Mouse (Mus musculus): ENCODE measurements around the gene Jmjd1c. TPM values are rescaled to one million over a fixed set of nuclear protein-coding genes. Genes with fewer than 3 reads are reported as not detected.

Gene Jmjd1c
- polyA plus RNA-seq, 1 experiment from 2014 or later: 55.2 TPM

DNA sequence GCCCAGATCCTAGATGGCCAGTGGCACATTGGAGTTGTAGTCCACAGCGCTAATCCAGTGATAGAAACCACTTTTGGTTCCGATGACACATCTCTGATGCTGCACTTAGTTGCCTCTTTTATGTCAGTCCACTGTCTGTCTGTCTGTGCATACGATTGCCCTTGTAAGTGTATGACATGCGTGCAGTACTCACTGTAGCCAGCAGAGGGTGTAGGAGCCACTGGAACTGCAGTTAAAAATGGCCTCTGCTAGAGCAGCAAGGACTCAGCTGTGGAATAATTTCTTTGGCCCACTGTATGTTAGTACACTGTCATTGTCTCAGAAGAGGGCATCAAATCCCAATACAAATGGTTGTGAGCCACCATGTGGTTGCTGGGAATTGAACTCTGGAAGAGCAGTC, 151.2 kb downstream of the Jmjd1c start:
- Histone ChIP-seq H3K27me3 (replicated peaks; ENCODE audit: control insufficient read depth, insufficient read depth, low read length) (no peaks in the 10 kb centered on the region), H3K4me1 (replicated peaks; ENCODE audit: control insufficient read depth, insufficient read depth, low read length) (no peaks in the 10 kb centered on the region), H3K9me3 (ENCODE audit: control insufficient read depth, low read length) (no peaks in the 10 kb centered on the region), H3K4me2 (ENCODE audit: low read length) (no peak overlapping the region), H3K36me3 (ENCODE audit: control insufficient read depth, insufficient read depth) (peaks cover 19% of the 10 kb centered on the region), H3K4me3 (replicated peaks; ENCODE audit: low read length) (no peak overlapping the region), H3K9ac (replicated peaks; ENCODE audit: low read depth, low read length) (no peak overlapping the region), H3K27ac (ENCODE audit: low read length) (no peak overlapping the region)
- 90% methylated on average over 4 of the region's 4 CpGs for WGBS
- no peak for ATAC-seq

DNA sequence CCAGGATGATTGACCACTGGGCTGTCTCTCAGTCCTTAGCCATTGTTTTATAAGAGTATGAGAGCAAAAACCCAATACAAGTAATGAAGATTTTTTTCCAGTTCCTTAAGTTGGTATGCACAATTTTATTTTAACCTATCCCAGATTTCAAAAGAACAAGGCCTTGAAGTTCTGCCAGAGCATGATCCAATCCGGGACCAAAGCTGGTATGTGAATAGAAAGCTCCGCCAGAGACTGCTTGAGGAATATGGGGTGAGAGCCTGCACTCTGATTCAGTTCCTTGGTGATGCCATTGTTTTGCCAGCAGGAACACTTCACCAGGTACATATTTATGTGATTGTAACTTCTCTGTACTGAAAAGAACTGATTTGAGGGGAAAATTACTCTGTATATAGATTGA, 153.6 kb downstream of the Jmjd1c start:
- WGBS: 72% methylated on average over 2 of the region's 2 CpGs
- H3K27me3 ChIP-seq (replicated peaks; ENCODE audit: control insufficient read depth, insufficient read depth, low read length): no peaks in the 10 kb centered on the region
- no peak overlapping the region for H3K4me3 ChIP-seq (replicated peaks; ENCODE audit: low read length)
- no peak overlapping the region for H3K4me2 ChIP-seq (ENCODE audit: low read length)
- H3K27ac ChIP-seq (ENCODE audit: low read length): no peak overlapping the region
- H3K36me3 ChIP-seq (ENCODE audit: control insufficient read depth, insufficient read depth): peaks cover 19% of the 10 kb centered on the region
- no peak for ATAC-seq
- no peaks in the 10 kb centered on the region for H3K9me3 ChIP-seq (ENCODE audit: control insufficient read depth, low read length)
- H3K4me1 ChIP-seq (replicated peaks; ENCODE audit: control insufficient read depth, insufficient read depth, low read length): no peaks in the 10 kb centered on the region
- no peak overlapping the region for H3K9ac ChIP-seq (replicated peaks; ENCODE audit: low read depth, low read length)

DNA sequence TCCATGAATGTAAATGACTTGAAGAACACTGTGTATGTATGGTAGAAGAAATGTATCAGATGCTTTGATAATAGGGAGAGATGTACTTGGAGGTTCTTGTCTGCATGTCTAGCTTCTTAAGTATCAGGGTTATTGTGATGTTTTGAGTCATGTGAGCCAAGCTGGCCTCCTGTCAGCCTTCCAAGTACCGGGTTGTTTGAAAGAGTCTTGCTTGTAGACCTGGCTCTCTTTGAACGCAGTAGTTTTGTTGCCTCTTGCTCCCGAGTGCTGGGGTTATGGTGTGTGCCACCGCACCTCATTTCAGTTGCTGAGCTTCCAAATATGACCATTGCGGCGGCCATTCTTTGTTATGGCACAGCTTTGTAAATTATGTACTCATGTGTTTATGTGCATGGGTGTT, 154.9 kb downstream of the Jmjd1c start:
- 82% methylated on average over 6 of the region's 6 CpGs for WGBS

DNA sequence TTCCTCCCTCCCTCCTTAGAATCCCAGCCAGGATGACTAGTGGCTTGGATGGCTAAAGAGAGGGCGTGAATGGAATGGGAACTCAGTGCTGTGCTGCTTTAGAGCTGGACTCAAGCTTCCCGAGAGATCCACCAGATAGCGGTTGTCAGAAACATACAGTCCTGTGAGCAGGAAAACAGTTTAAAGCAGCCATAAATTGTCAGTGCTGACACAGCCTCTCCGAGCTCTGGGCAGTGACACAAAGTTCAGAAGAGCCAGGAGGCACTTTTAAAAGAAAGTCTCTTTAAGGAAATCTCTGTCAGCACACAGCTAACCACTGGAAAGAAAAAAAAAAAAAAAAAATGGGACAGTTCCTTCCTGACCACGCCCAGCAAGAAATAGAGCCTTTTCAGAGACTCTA, 156.4 kb downstream of the Jmjd1c start:
- 91% methylated on average over 5 of the region's 5 CpGs for WGBS
- H3K36me3 ChIP-seq (ENCODE audit: control insufficient read depth, insufficient read depth): peaks cover 13% of the 10 kb centered on the region

More for the DNA sequence above, 154.9 kb downstream of the Jmjd1c start:
- Histone ChIP-seq H3K9me3 (ENCODE audit: control insufficient read depth, low read length) (no peaks in the 10 kb centered on the region), H3K4me3 (replicated peaks; ENCODE audit: low read length) (no peak overlapping the region), H3K4me2 (ENCODE audit: low read length) (no peak overlapping the region), H3K4me1 (replicated peaks; ENCODE audit: control insufficient read depth, insufficient read depth, low read length) (no peaks in the 10 kb centered on the region), H3K36me3 (ENCODE audit: control insufficient read depth, insufficient read depth) (peaks cover 21% of the 10 kb centered on the region), H3K9ac (replicated peaks; ENCODE audit: low read depth, low read length) (no peak overlapping the region), H3K27ac (ENCODE audit: low read length) (no peak overlapping the region), H3K27me3 (replicated peaks; ENCODE audit: control insufficient read depth, insufficient read depth, low read length) (no peaks in the 10 kb centered on the region)
- ATAC-seq: no peak

DNA sequence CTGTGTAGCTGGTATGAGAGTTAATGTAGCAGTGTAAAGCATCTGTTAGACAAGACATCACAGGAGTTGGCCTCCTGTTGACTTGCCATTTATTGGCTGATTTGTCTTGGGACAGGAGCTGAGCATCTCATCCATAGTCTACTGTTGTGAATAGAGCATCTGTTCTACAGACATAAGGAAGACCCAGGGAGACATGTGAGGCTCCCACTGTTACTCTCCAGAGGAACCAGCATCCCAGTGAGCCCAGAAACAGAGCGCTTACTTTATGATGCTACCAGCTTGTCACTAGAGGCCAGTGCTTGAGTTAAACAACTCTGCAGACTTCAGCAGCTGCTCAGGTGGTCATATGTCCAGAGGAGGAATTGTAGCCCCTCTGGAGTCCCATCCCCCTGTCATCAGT, 157.2 kb downstream of the Jmjd1c start:
- no peak overlapping the region for H3K4me2 ChIP-seq (ENCODE audit: low read length)
- no peaks in the 10 kb centered on the region for H3K9me3 ChIP-seq (ENCODE audit: control insufficient read depth, low read length)
- 100% methylated on average over 1 of the region's 1 CpGs for WGBS
- no peak overlapping the region for H3K4me3 ChIP-seq (replicated peaks; ENCODE audit: low read length)
- no peak overlapping the region for H3K27ac ChIP-seq (ENCODE audit: low read length)
- peaks cover 13% of the 10 kb centered on the region for H3K36me3 ChIP-seq (ENCODE audit: control insufficient read depth, insufficient read depth)
- no peaks in the 10 kb centered on the region for H3K27me3 ChIP-seq (replicated peaks; ENCODE audit: control insufficient read depth, insufficient read depth, low read length)
- no peak for ATAC-seq
- no peaks in the 10 kb centered on the region for H3K4me1 ChIP-seq (replicated peaks; ENCODE audit: control insufficient read depth, insufficient read depth, low read length)
- H3K9ac ChIP-seq (replicated peaks; ENCODE audit: low read depth, low read length): no peak overlapping the region

More for the DNA sequence above, 156.4 kb downstream of the Jmjd1c start:
- Histone ChIP-seq H3K9me3 (ENCODE audit: control insufficient read depth, low read length) (no peaks in the 10 kb centered on the region), H3K4me2 (ENCODE audit: low read length) (no peak overlapping the region), H3K27ac (ENCODE audit: low read length) (no peak overlapping the region), H3K4me3 (replicated peaks; ENCODE audit: low read length) (no peak overlapping the region), H3K9ac (replicated peaks; ENCODE audit: low read depth, low read length) (no peak overlapping the region), H3K4me1 (replicated peaks; ENCODE audit: control insufficient read depth, insufficient read depth, low read length) (no peaks in the 10 kb centered on the region), H3K27me3 (replicated peaks; ENCODE audit: control insufficient read depth, insufficient read depth, low read length) (no peaks in the 10 kb centered on the region)
- ATAC-seq: no peak

DNA sequence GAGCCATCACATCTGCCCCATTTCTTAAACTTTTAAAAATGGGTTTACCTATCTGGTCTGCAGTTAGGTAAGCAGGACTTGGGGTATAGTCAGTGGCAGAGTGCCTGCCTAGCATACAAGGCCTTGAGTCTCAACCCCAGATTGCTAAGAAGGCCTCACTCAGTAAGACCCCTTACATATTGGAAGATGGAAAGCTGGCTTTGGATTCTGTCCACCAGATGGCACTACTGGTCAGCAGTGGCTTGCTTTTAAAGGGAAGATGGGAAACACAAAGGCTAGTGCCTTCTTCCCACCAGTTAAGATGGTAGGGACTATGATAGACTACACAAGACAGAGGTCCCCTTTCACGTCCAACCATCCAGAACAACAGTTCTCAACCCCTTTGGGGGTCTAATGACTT, 168.9 kb downstream of the Jmjd1c start:
- Histone ChIP-seq H3K4me3 (replicated peaks; ENCODE audit: low read length) (no peak overlapping the region), H3K27ac (ENCODE audit: low read length) (no peak overlapping the region), H3K4me2 (ENCODE audit: low read length) (no peak overlapping the region), H3K27me3 (replicated peaks; ENCODE audit: control insufficient read depth, insufficient read depth, low read length) (no peaks in the 10 kb centered on the region), H3K36me3 (ENCODE audit: control insufficient read depth, insufficient read depth) (peaks cover 6% of the 10 kb centered on the region), H3K9me3 (ENCODE audit: control insufficient read depth, low read length) (peaks cover 3% of the 10 kb centered on the region), H3K9ac (replicated peaks; ENCODE audit: low read depth, low read length) (no peak overlapping the region), H3K4me1 (replicated peaks; ENCODE audit: control insufficient read depth, insufficient read depth, low read length) (no peaks in the 10 kb centered on the region)
- WGBS: 67% methylated on average over 1 of the region's 1 CpGs
- ATAC-seq: no peak

DNA sequence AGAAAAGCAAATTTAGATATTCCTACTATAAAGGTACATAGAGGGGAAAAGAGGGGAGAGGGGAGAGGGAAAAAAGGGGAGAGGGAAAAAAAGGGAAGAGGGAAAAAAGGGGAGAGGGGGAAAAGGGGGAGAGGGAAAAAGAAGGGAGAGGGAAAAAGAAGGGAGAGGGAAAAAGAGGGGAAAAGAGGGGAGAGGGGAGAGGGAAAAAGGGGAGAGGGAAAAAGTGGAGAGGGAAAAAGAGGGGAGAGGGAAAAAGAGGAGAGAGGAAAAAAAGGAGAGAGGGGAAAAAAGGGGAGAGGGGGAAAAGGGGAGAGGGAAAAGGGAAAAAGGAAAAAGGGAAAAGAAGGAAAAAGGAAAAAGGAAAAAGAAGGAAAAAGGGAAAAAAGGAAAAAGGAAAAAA, 180.0 kb downstream of the Jmjd1c start:
- Histone ChIP-seq H3K4me3 (replicated peaks; ENCODE audit: low read length) (no peak overlapping the region), H3K4me1 (replicated peaks; ENCODE audit: control insufficient read depth, insufficient read depth, low read length) (no peaks in the 10 kb centered on the region), H3K36me3 (ENCODE audit: control insufficient read depth, insufficient read depth) (peaks cover 8% of the 10 kb centered on the region), H3K9ac (replicated peaks; ENCODE audit: low read depth, low read length) (no peak overlapping the region), H3K4me2 (ENCODE audit: low read length) (no peak overlapping the region), H3K27ac (ENCODE audit: low read length) (no peak overlapping the region), H3K27me3 (replicated peaks; ENCODE audit: control insufficient read depth, insufficient read depth, low read length) (no peaks in the 10 kb centered on the region), H3K9me3 (ENCODE audit: control insufficient read depth, low read length) (no peaks in the 10 kb centered on the region)
- no peak for ATAC-seq

DNA sequence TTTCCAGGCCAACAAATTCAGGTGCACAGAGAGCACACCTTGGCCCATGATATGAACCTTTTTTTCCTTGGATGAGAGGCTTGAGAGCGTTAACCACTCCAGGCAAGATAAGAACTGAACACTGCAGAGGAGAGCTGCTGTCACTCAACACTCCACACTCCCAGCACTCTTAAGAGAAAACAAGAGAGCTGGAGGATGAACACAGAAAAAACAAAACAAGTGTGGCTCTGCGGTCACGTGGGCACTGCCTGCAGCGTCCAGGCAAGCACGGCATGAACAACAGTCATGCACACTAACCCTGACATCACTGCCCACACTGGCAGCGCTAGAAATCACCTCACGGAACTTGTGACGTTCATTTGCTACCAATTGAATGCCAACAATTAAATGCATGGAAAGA, 185.9 kb downstream of the Jmjd1c start:
- Histone ChIP-seq H3K9me3 (ENCODE audit: control insufficient read depth, low read length) (no peaks in the 10 kb centered on the region), H3K36me3 (ENCODE audit: control insufficient read depth, insufficient read depth) (no peaks in the 10 kb centered on the region), H3K27ac (ENCODE audit: low read length) (no peak overlapping the region), H3K27me3 (replicated peaks; ENCODE audit: control insufficient read depth, insufficient read depth, low read length) (no peaks in the 10 kb centered on the region), H3K9ac (replicated peaks; ENCODE audit: low read depth, low read length) (no peak overlapping the region), H3K4me1 (replicated peaks; ENCODE audit: control insufficient read depth, insufficient read depth, low read length) (peaks cover 17% of the 10 kb centered on the region), H3K4me3 (replicated peaks; ENCODE audit: low read length) (no peak overlapping the region), H3K4me2 (ENCODE audit: low read length) (no peak overlapping the region)
- no peak for ATAC-seq
- WGBS: 82% methylated on average over 8 of the region's 8 CpGs

DNA sequence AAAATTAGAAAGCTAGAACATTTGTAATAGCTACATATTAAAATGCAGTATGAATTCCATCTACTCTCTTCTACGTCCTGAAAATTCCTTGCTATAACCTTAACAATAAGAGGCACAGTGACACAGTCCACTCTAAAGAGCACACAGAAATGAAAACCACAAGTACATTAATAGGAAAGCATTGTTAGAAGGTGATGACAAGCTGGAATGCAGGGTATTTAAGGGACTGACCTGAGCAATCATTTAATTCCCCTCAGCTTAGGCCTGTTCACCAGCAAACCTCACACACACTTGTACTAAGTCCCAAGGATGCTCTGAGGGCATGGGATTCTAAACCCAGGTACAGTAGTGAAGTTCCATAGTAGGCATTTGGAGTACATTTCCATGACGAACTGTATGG, 186.6 kb downstream of the Jmjd1c start:
- ATAC-seq: no peak
- Histone ChIP-seq H3K4me2 (ENCODE audit: low read length) (no peak overlapping the region), H3K36me3 (ENCODE audit: control insufficient read depth, insufficient read depth) (no peaks in the 10 kb centered on the region), H3K9me3 (ENCODE audit: control insufficient read depth, low read length) (no peaks in the 10 kb centered on the region), H3K27ac (ENCODE audit: low read length) (no peak overlapping the region), H3K4me3 (replicated peaks; ENCODE audit: low read length) (no peak overlapping the region), H3K9ac (replicated peaks; ENCODE audit: low read depth, low read length) (no peak overlapping the region), H3K27me3 (replicated peaks; ENCODE audit: control insufficient read depth, insufficient read depth, low read length) (no peaks in the 10 kb centered on the region), H3K4me1 (replicated peaks; ENCODE audit: control insufficient read depth, insufficient read depth, low read length) (peaks cover 17% of the 10 kb centered on the region)
- 76% methylated on average over 2 of the region's 2 CpGs for WGBS

DNA sequence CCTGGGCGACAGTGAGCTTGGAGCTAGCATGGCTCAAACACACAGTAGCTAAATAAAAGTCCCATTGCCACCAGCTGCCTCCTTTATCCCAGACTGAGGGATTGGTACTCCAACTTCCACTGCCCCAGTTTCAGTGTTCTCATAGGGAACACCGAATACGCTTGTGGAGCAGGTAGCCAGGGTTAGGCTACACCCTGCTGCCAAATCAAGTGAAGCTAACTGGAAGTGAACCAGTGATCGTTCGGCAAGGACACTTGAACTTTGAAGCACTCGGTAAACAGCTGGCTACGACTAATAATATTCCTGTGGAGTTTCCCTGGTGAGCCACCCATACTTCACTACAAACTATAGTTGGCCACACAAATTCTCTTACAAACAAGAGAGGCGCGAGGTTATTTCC, 187.6 kb downstream of the Jmjd1c start:
- no peaks in the 10 kb centered on the region for H3K27me3 ChIP-seq (replicated peaks; ENCODE audit: control insufficient read depth, insufficient read depth, low read length)
- no peak overlapping the region for H3K9ac ChIP-seq (replicated peaks; ENCODE audit: low read depth, low read length)
- H3K4me2 ChIP-seq (ENCODE audit: low read length): peak overlapping the region; percentile 87
- no peaks in the 10 kb centered on the region for H3K9me3 ChIP-seq (ENCODE audit: control insufficient read depth, low read length)
- H3K4me3 ChIP-seq (replicated peaks; ENCODE audit: low read length): no peak overlapping the region
- H3K27ac ChIP-seq (ENCODE audit: low read length): no peak overlapping the region
- H3K36me3 ChIP-seq (ENCODE audit: control insufficient read depth, insufficient read depth): no peaks in the 10 kb centered on the region
- ATAC-seq: no peak
- H3K4me1 ChIP-seq (replicated peaks; ENCODE audit: control insufficient read depth, insufficient read depth, low read length): peaks cover 17% of the 10 kb centered on the region
- 82% methylated on average over 9 of the region's 9 CpGs for WGBS
